Mouse (Mus musculus) liver, embryonic 13.5 days (tissue): ENCODE results near the gene Cdkl2. TPM values are rescaled to one million over a fixed set of nuclear protein-coding genes. Genes with fewer than 3 reads are reported as not detected.

Experiments
- ATAC-seq: fragments of 200-750 bp; cut with Nextera tagmentation; 2 replicates; pipeline ENCODE4 v1.8.0; 2017; ENCODE audit warnings: low read depth, mild to moderate bottlenecking, moderate number of reproducible peaks, moderate library complexity
- DNase-seq: peaks from one replicate; pipeline ENCODE4 v3.0.0; 2022
- H3K27ac ChIP-seq: fragments of 300-500 bp; sonication (generic); 2 replicates; pipeline ENCODE4 v1.5.1; 2015; ENCODE audit warnings: moderate library complexity, mild to moderate bottlenecking, inconsistent platforms
- H3K27me3 ChIP-seq: fragments of 300-500 bp; sonication (generic); 2 replicates; pipeline ENCODE4 v1.6.1; 2015; ENCODE audit warnings: mild to moderate bottlenecking, inconsistent platforms
- H3K36me3 ChIP-seq: fragments of 300-500 bp; sonication (generic); 2 replicates; pipeline ENCODE4 v1.6.1; 2015; ENCODE audit warnings: mild to moderate bottlenecking, inconsistent platforms
- H3K4me1 ChIP-seq: fragments of 300-500 bp; sonication (generic); replicated peaks from 2 replicates; pipeline ENCODE4 v1.6.1; 2015; ENCODE audit warnings: inconsistent platforms
- H3K4me2 ChIP-seq: fragments of 300-500 bp; sonication (generic); 2 replicates; pipeline ENCODE4 v1.6.1; 2015; ENCODE audit warnings: inconsistent platforms, mild to moderate bottlenecking, moderate library complexity
- H3K4me3 ChIP-seq: fragments of 300-500 bp; sonication (generic); replicated peaks from 2 replicates; pipeline ENCODE4 v1.5.1; 2015; ENCODE audit warnings: mild to moderate bottlenecking, inconsistent platforms
- H3K9ac ChIP-seq: fragments of 300-500 bp; sonication (generic); 2 replicates; pipeline ENCODE4 v1.6.1; 2015; ENCODE audit warnings: mild to moderate bottlenecking, inconsistent platforms
- H3K9me3 ChIP-seq: fragments of 300-500 bp; sonication (generic); replicated peaks from 2 replicates; pipeline ENCODE4 v1.6.1; 2016; ENCODE audit warnings: inconsistent platforms
- WGBS: fragments of 180-500 bp; shearing (Covaris S2); methylation state at CpG from one replicate; pipeline ENCODE4 v1.1.7; 2015; ENCODE audit not compliant: insufficient replicate concordance; 5-methylcytosine and 5-hydroxymethylcytosine counted together
- polyA plus RNA-seq: library from polyadenylated mRNA; unstranded; fragments of >200 nt; fragmentation: Nextera tagmentation; extraction: Ambion mirVana; gene quantifications from 2 replicates; pipeline ENCODE4 v1.2.1, GENCODE M21; 2015

Cdkl2 gene
- 0.17 and 0.21 TPM in 2 replicates for polyA plus RNA-seq

GRCm38 (mm10) chr5:92043783-92044182 is at the start of gene Cdkl2:
Gene Cdkl2, minus strand, starts transcription at chr5:92043883.
- no peaks in the 10 kb centered on the region for H3K36me3 ChIP-seq
- peak within 1 kb of the TSS; percentile 72 for H3K4me3 ChIP-seq
- H3K27me3 ChIP-seq, result peaks cover 25% of the 10 kb centered on the region
- ATAC-seq (no peak), DNase-seq (no peak)
- H3K9me3 ChIP-seq, result no peaks in the 10 kb centered on the region
- WGBS, result 64% methylated on average over 4 of the region's 4 CpGs
- H3K4me2 ChIP-seq, result peak within 1 kb of the TSS; percentile 88
- H3K9ac ChIP-seq, result peak within 1 kb of the TSS; percentile 69
- no peak within 1 kb of the TSS for H3K27ac ChIP-seq
- H3K4me1 ChIP-seq, result peaks cover 12% of the 10 kb centered on the region

DNA sequence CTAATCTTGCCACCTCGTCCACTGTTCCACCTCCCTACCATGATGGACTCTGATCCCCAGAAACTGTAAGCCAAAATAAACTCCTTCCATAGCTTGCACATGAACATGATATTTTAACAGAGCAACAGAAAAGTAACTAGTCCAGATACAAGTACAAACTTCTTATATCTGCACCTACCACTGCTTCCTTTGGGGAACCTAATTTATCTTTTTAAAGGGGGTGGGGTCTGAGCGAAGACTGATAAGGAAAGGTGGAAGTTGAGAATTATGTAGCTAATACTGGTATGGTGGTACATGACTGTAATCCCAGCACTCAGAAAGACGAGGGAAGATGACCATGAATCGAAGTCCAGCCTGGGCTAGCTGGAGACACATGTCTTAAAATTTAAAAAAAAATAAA is 43.8 kb upstream of the Cdkl2 start:
- Histone ChIP-seq H3K9me3 (no peaks in the 10 kb centered on the region), H3K36me3 (no peaks in the 10 kb centered on the region), H3K27me3 (no peaks in the 10 kb centered on the region), H3K4me1 (peaks cover 23% of the 10 kb centered on the region), H3K9ac (no peak overlapping the region), H3K4me3 (no peak overlapping the region), H3K27ac (no peak overlapping the region), H3K4me2 (no peak overlapping the region)
- ATAC-seq (no peak), DNase-seq (no peak)
- WGBS, result 74% methylated on average over 4 of the region's 4 CpGs

DNA sequence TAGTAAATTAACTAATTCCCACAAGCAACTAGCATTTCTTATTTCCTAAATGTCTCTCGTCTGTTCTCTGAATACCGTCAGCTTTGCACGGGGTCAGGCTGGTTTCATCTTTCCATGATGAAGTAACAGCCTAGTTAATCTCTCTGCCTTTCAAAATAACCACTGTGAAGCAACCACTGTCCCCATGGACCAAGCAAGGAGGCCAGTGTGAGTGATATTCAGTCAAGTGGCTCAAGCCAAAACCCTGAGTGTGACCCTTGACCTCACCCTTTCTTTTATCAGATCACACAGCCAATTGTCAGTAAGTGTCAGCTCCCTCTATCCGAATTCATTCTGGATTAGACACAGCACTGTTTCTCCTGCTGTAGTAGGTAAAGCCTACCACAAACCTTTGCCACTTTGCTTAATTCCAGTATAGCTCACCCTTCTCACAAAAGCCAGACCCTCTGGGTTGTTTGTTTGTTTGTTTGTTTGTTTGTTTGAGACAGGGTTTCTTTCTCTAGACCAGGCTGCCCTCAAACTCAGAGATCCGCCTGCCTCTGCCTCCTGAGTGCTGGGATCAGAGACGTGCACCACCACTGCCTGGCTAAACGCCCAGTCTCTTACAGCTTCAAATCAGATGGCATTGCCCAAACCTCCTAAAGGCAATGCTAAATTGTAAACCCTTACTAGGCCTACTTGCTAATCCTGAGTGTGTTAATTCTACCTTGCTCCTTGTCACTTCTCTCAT is 42.3 kb upstream of the Cdkl2 start:
- Histone ChIP-seq H3K27me3 (no peaks in the 10 kb centered on the region), H3K4me3 (no peak overlapping the region), H3K4me2 (no peak overlapping the region), H3K36me3 (no peaks in the 10 kb centered on the region), H3K9me3 (no peaks in the 10 kb centered on the region), H3K4me1 (peaks cover 38% of the 10 kb centered on the region), H3K9ac (no peak overlapping the region), H3K27ac (no peak overlapping the region)
- ATAC-seq (no peak), DNase-seq (no peak)
- 81% methylated on average over 7 of the region's 7 CpGs for WGBS

GRCm38 (mm10) chr5:92085246-92085645 is 41.6 kb upstream of the Cdkl2 start:
- DNase-seq, result no peak
- no peak for ATAC-seq
- no peaks in the 10 kb centered on the region for H3K27me3 ChIP-seq
- H3K9me3 ChIP-seq, result no peaks in the 10 kb centered on the region
- H3K4me1 ChIP-seq, result peaks cover 45% of the 10 kb centered on the region
- H3K4me3 ChIP-seq, result no peak overlapping the region
- H3K9ac ChIP-seq, result no peak overlapping the region
- H3K4me2 ChIP-seq, result no peak overlapping the region
- 52% methylated on average over 4 of the region's 4 CpGs for WGBS
- H3K27ac ChIP-seq, result no peak overlapping the region
- no peaks in the 10 kb centered on the region for H3K36me3 ChIP-seq

- peak; percentile 93 for DNase-seq
- Histone ChIP-seq H3K27me3 (no peaks in the 10 kb centered on the region), H3K36me3 (no peaks in the 10 kb centered on the region), H3K4me2 (peak within 1 kb of the TSS; percentile 99), H3K9me3 (no peaks in the 10 kb centered on the region), H3K4me3 (peak within 1 kb of the TSS; percentile 95), H3K9ac (peak within 1 kb of the TSS; percentile 95), H3K4me1 (peaks cover 62% of the 10 kb centered on the region), H3K27ac (peak within 1 kb of the TSS; percentile 92)
- WGBS, result under 1% methylated on average over 65 of the region's 65 CpGs
- peak; percentile 95 for ATAC-seq
Measured at GRCm38 (mm10) chr5:92083417-92084038, 39.8 kb upstream of the Cdkl2 start, which contains the start of gene G3bp2. Gene G3bp2, minus strand, starts transcription at chr5:92083719.

- ATAC-seq, result peak; percentile 49
- WGBS, result under 1% methylated on average over 55 of the region's 55 CpGs
- H3K27me3 ChIP-seq, result no peaks in the 10 kb centered on the region
- H3K4me3 ChIP-seq, result peak overlapping the region; percentile 95
- H3K27ac ChIP-seq, result peak overlapping the region; percentile 92
- H3K4me2 ChIP-seq, result peak overlapping the region; percentile 99
- H3K9ac ChIP-seq, result peak overlapping the region; percentile 95
- DNase-seq, result peak; percentile 48
- H3K36me3 ChIP-seq, result no peaks in the 10 kb centered on the region
- peaks cover 64% of the 10 kb centered on the region for H3K4me1 ChIP-seq
- no peaks in the 10 kb centered on the region for H3K9me3 ChIP-seq
Measured at GRCm38 (mm10) chr5:92082821-92083401, 39.2 kb upstream of the Cdkl2 start.

DNA sequence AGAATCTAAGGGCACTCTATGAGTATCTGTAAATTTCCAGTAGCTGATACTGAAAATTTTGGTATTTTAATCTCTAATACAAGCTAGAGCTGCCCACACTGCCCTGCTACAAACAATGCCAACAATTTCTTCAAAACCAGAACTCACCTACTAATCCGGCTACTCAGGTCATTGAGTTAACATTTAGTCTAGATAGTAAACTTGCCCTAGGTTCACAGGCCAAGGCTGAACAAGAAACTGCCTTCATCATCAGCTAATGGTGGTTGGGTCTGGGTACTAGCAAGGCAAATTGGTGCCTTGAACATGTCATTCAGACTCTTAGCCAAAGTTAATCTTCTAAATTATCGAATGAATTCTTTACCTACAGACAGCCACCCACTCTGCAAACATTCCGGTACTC is 37.6 kb upstream of the Cdkl2 start:
- no peak for DNase-seq
- H3K4me2 ChIP-seq, result peak overlapping the region; percentile 99
- peaks cover 71% of the 10 kb centered on the region for H3K4me1 ChIP-seq
- no peaks in the 10 kb centered on the region for H3K27me3 ChIP-seq
- WGBS, result 62% methylated on average over 3 of the region's 3 CpGs
- H3K27ac ChIP-seq, result peak overlapping the region; percentile 53; the same call in 1 of the 2 replicates
- no peaks in the 10 kb centered on the region for H3K9me3 ChIP-seq
- H3K4me3 ChIP-seq, result peak overlapping the region; percentile 95
- no peaks in the 10 kb centered on the region for H3K36me3 ChIP-seq
- H3K9ac ChIP-seq, result peak overlapping the region; percentile 95
- no peak for ATAC-seq

- H3K36me3 ChIP-seq, result no peaks in the 10 kb centered on the region
- no peaks in the 10 kb centered on the region for H3K27me3 ChIP-seq
- no peak overlapping the region for H3K4me3 ChIP-seq
- no peaks in the 10 kb centered on the region for H3K9me3 ChIP-seq
- H3K4me1 ChIP-seq, result peaks cover 72% of the 10 kb centered on the region
- H3K4me2 ChIP-seq, result 0 out of 2 replicates have a peak overlapping the region, but pooled peaks have one; percentile 99
- peak overlapping the region; percentile 3; the same call in 1 of the 2 replicates for H3K9ac ChIP-seq
- whole genome bisulfite sequencing, result 34% methylated on average over 1 of the region's 1 CpGs
- no peak overlapping the region for H3K27ac ChIP-seq
- DNase-seq (no peak), ATAC-seq (no peak)
Measured at GRCm38 (mm10) chr5:92080400-92080799, 36.7 kb upstream of the Cdkl2 start.

DNA sequence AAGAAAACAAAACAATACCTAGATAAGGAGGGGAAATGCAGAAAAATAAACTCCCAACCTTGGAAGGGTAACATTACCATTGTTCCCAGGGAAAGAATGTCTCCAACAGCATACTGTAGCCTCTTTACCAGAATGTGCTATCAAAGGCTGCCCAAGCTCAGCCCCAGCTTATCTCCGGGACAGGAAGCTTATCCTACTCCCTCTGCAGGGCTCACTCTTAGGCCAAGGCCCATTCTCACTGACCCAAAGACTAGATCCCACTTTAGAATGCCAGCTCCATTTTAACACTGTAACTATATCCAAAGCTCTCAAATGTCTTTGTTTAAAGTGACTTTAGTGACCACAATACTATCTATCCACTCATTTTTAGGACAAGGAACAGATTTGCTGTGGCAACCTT is 35.6 kb upstream of the Cdkl2 start:
- Histone ChIP-seq H3K4me2 (peak overlapping the region; percentile 26), H3K36me3 (no peaks in the 10 kb centered on the region), H3K9ac (no peak overlapping the region; the same call in 1 of the 2 replicates), H3K4me1 (peaks cover 75% of the 10 kb centered on the region), H3K4me3 (no peak overlapping the region), H3K9me3 (no peaks in the 10 kb centered on the region), H3K27ac (no peak overlapping the region), H3K27me3 (no peaks in the 10 kb centered on the region)
- 15% methylated on average over 1 of the region's 1 CpGs for WGBS
- DNase-seq (no peak), ATAC-seq (no peak)

DNA sequence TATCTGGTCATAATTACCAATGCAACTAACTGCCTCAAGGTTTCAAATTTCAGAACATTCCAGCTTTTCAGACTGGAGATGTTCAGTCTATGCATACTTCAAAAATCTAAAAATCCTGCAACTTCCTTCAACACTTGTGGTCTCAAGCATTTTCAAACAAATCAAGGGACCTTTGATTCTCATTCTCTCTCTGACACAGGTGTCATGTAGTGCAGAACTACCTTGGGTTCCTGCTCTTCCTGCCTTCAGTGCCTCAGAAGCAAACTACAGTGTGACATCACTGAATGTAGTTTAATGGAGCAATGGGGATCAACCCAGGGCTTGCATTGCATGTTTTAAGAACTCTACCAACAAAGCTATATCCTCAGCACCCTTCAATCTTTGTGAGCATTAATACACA is 35.1 kb upstream of the Cdkl2 start:
- peaks cover 75% of the 10 kb centered on the region for H3K4me1 ChIP-seq

GRCm38 (mm10) chr5:92076273-92076672 is 32.6 kb upstream of the Cdkl2 start:
- no peaks in the 10 kb centered on the region for H3K9me3 ChIP-seq
- H3K9ac ChIP-seq, result no peak overlapping the region
- ATAC-seq (no peak), DNase-seq (no peak)
- H3K27ac ChIP-seq, result no peak overlapping the region
- 68% methylated on average over 1 of the region's 1 CpGs for WGBS
- H3K4me2 ChIP-seq, result no peak overlapping the region
- H3K27me3 ChIP-seq, result no peaks in the 10 kb centered on the region
- peaks cover 64% of the 10 kb centered on the region for H3K4me1 ChIP-seq
- peaks cover 7% of the 10 kb centered on the region for H3K36me3 ChIP-seq
- no peak overlapping the region for H3K4me3 ChIP-seq

More for the DNA sequence above, 35.1 kb upstream of the Cdkl2 start:
- Histone ChIP-seq H3K36me3 (no peaks in the 10 kb centered on the region), H3K27me3 (no peaks in the 10 kb centered on the region), H3K9me3 (no peaks in the 10 kb centered on the region), H3K9ac (no peak overlapping the region), H3K4me3 (no peak overlapping the region), H3K4me2 (peak overlapping the region; percentile 26; the same call in 1 of the 2 replicates), H3K27ac (no peak overlapping the region)
- no peak for ATAC-seq
- DNase-seq, result no peak
